Mouse (Mus musculus) limb, embryonic 14.5 days (tissue): Measurements from ENCODE around the gene Eppin. TPM values are rescaled to one million over a fixed set of nuclear protein-coding genes. Genes with fewer than 3 reads are reported as not detected.
"Not testable (repeated sequence)": the region's sequence is repeated elsewhere in the genome, so short reads cannot be mapped to it uniquely, and the experiment has no call there.

Experiments
- ATAC-seq: fragments of 200-750 bp; cut with Nextera tagmentation; 2 replicates; pipeline ENCODE4 v1.8.0; 2017; ENCODE audit warnings: low read depth, moderate number of reproducible peaks, moderate TSS enrichment; ENCODE audit not compliant: low FRiP score
- DNase-seq: peaks from one replicate; pipeline ENCODE4 v3.0.0-alpha.2; 2015; ENCODE audit warnings: low spot score
- H3K27ac ChIP-seq: fragments of 300-500 bp; sonication (generic); replicated peaks from 2 replicates; pipeline ENCODE4 v1.5.1; 2014; ENCODE audit warnings: low read depth, mild to moderate bottlenecking, low read length, moderate library complexity, mixed read lengths
- H3K27me3 ChIP-seq: fragments of 300-500 bp; sonication (generic); 2 replicates; pipeline ENCODE4 v1.6.1; 2014; ENCODE audit warnings: low read length, mixed read lengths; ENCODE audit not compliant: control insufficient read depth, insufficient read depth
- H3K36me3 ChIP-seq: fragments of 300-500 bp; sonication (generic); 2 replicates; pipeline ENCODE4 v1.6.1; 2014; ENCODE audit warnings: mild to moderate bottlenecking, low read length, moderate library complexity, mixed read lengths; ENCODE audit not compliant: control insufficient read depth, insufficient read depth
- H3K4me1 ChIP-seq: fragments of 300-500 bp; sonication (generic); 2 replicates; pipeline ENCODE4 v1.6.1; 2014; ENCODE audit warnings: antibody characterized with exemption, low read length, mixed read lengths; ENCODE audit not compliant: control insufficient read depth, insufficient read depth
- H3K4me2 ChIP-seq: fragments of 300-500 bp; sonication (generic); replicated peaks from 2 replicates; pipeline ENCODE4 v1.6.1; 2014; ENCODE audit warnings: low read depth, mild to moderate bottlenecking, low read length, moderate library complexity; ENCODE audit not compliant: severe bottlenecking
- H3K4me3 ChIP-seq: fragments of 300-500 bp; sonication (generic); replicated peaks from 2 replicates; pipeline ENCODE4 v1.5.1; 2014; ENCODE audit warnings: low read length
- H3K9ac ChIP-seq: fragments of 300-500 bp; sonication (generic); 2 replicates; pipeline ENCODE4 v1.6.1; 2014; ENCODE audit warnings: mild to moderate bottlenecking, low read depth, low read length, moderate library complexity; ENCODE audit not compliant: severe bottlenecking
- H3K9me3 ChIP-seq: fragments of 300-500 bp; sonication (generic); 2 replicates; pipeline ENCODE4 v1.6.1; 2016; ENCODE audit warnings: low read length; ENCODE audit not compliant: control insufficient read depth
- POLR2A ChIP-seq: fragments of 200-500 bp; IDR thresholded peaks from 2 replicates; pipeline ENCODE4 v1.8.0; 2012; ENCODE audit warnings: inconsistent platforms, mild to moderate bottlenecking, moderate library complexity, borderline replicate concordance; ENCODE audit not compliant: insufficient read depth, insufficient read length; ENCODE audit errors: extremely low read depth
- WGBS: fragments of 180-500 bp; shearing (Covaris S2); extraction: QIAGEN DNeasy Blood & Tissue Kit; methylation state at CpG from one replicate; pipeline ENCODE4 v1.1.7; 2014; 5-methylcytosine and 5-hydroxymethylcytosine counted together
- polyA plus RNA-seq, 2 experiments: library from polyadenylated mRNA; depleted of rRNA in 1 of 2; stranded (reverse) in 1 of 2; unstranded in 1 of 2; fragments of >200 nt; fragmentation: Nextera tagmentation in 1 of 2; extraction: Ambion mirVana in 1 of 2; gene quantifications; 2 replicates each; pipeline versions ENCODE4 v1.2.1 to v1.2.3; 2012 to 2014

The Eppin gene
- polyA plus RNA-seq, 2 experiments = not detected

DNA sequence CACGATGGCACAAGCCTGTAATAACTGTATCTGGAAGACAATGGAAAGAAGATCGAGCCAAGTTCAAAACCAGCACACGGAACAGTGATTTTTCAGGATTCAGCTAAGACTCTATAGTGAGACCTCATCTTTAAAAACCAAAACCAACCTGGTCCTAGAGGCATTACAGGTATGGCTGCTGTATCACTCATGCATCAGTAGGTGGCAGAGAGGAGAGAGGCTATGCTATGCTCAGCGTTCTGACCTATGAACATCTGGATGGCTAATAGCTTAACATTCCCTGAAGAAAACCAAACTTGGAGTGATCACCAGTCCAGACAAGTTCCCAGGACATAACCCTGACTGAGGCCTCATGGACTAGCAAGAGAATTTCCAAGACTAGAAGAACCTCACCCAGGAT, 28.4 kb upstream of the Eppin start:
- 82% methylated on average over 4 of the region's 4 CpGs for WGBS
- Histone ChIP-seq H3K4me3 (no peak overlapping the region), H3K9ac (no peak overlapping the region), H3K9me3 (no peaks in the 10 kb centered on the region), H3K27me3 (no peaks in the 10 kb centered on the region; the same call in 1 of the 2 replicates), H3K4me2 (no peak overlapping the region), H3K27ac (no peak overlapping the region), H3K36me3 (no peaks in the 10 kb centered on the region), H3K4me1 (no peaks in the 10 kb centered on the region)
- TF ChIP-seq POLR2A = no peak
- DNase-seq (no peak), ATAC-seq (no peak)

GRCm38 (mm10) chr2:164619050-164619449, 25.7 kb upstream of the Eppin start:
- no peak for TF ChIP-seq POLR2A
- 69% methylated on average over 5 of the region's 5 CpGs for WGBS
- H3K9me3 ChIP-seq = no peaks in the 10 kb centered on the region

GRCm38 (mm10) chr2:164615386-164615785, 22.0 kb upstream of the Eppin start:
- no peak for DNase-seq
- H3K27me3 ChIP-seq = no peaks in the 10 kb centered on the region
- no peak for TF ChIP-seq POLR2A

More at GRCm38 (mm10) chr2:164619050-164619449, 25.7 kb upstream of the Eppin start:
- no peaks in the 10 kb centered on the region for H3K27me3 ChIP-seq
- H3K9ac ChIP-seq = no peak overlapping the region
- no peak for ATAC-seq
- H3K4me2 ChIP-seq = no peak overlapping the region
- H3K36me3 ChIP-seq = no peaks in the 10 kb centered on the region
- no peak for DNase-seq
- H3K4me3 ChIP-seq = no peak overlapping the region
- H3K4me1 ChIP-seq = no peaks in the 10 kb centered on the region
- no peak overlapping the region for H3K27ac ChIP-seq

GRCm38 (mm10) chr2:164613471-164613870, 20.1 kb upstream of the Eppin start, which contains the start of the genes Wfdc6b and Wfdc8:
Wfdc6b (plus strand) TSS chr2:164613522.
Wfdc8 (minus strand) TSS chr2:164613626.
- WGBS = 54% methylated on average over 8 of the region's 8 CpGs
- ATAC-seq, H3K4me1 ChIP-seq, H3K9ac ChIP-seq, H3K9me3 ChIP-seq, DNase-seq, H3K4me2 ChIP-seq, H3K27me3 ChIP-seq, H3K4me3 ChIP-seq, H3K27ac ChIP-seq, H3K36me3 ChIP-seq: not testable (repeated sequence)

More at GRCm38 (mm10) chr2:164615386-164615785, 22.0 kb upstream of the Eppin start:
- ATAC-seq = no peak
- 92% methylated on average over 3 of the region's 3 CpGs for WGBS
- no peak overlapping the region for H3K9ac ChIP-seq
- no peaks in the 10 kb centered on the region for H3K36me3 ChIP-seq
- no peak overlapping the region for H3K4me2 ChIP-seq
- no peaks in the 10 kb centered on the region for H3K4me1 ChIP-seq
- H3K9me3 ChIP-seq = no peaks in the 10 kb centered on the region
- H3K27ac ChIP-seq = no peak overlapping the region
- no peak overlapping the region for H3K4me3 ChIP-seq

GRCm38 (mm10) chr2:164608781-164609180, 15.4 kb upstream of the Eppin start:
- no peak for ATAC-seq
- H3K4me1 ChIP-seq = no peaks in the 10 kb centered on the region
- 71% methylated on average over 6 of the region's 6 CpGs for WGBS

GRCm38 (mm10) chr2:164604411-164604810, 11.0 kb upstream of the Eppin start:
- 82% methylated on average over 8 of the region's 8 CpGs for WGBS

More at GRCm38 (mm10) chr2:164608781-164609180, 15.4 kb upstream of the Eppin start:
- no peak for TF ChIP-seq POLR2A
- Histone ChIP-seq H3K36me3 (no peaks in the 10 kb centered on the region), H3K9ac (no peak overlapping the region), H3K4me2 (no peak overlapping the region), H3K27me3 (no peaks in the 10 kb centered on the region), H3K4me3 (no peak overlapping the region), H3K27ac (no peak overlapping the region), H3K9me3 (no peaks in the 10 kb centered on the region)
- DNase-seq = no peak

More at GRCm38 (mm10) chr2:164604411-164604810, 11.0 kb upstream of the Eppin start:
- no peak for TF ChIP-seq POLR2A
- no peak overlapping the region for H3K9ac ChIP-seq
- no peak for ATAC-seq
- no peak overlapping the region for H3K4me2 ChIP-seq
- H3K9me3 ChIP-seq = no peaks in the 10 kb centered on the region
- no peaks in the 10 kb centered on the region for H3K36me3 ChIP-seq
- H3K27me3 ChIP-seq = no peaks in the 10 kb centered on the region
- no peak for DNase-seq
- no peaks in the 10 kb centered on the region for H3K4me1 ChIP-seq
- H3K4me3 ChIP-seq = no peak overlapping the region
- H3K27ac ChIP-seq = no peak overlapping the region
